Mouse (Mus musculus): ENCODE results near the gene Adam1b. TPM values are rescaled to one million over a fixed set of nuclear protein-coding genes. Genes with fewer than 3 reads are reported as not detected.
A peak's percentile ranks its signal among the peaks of the same experiment; 100 is the strongest.
"Not testable (repeated sequence)": the region's sequence is repeated elsewhere in the genome, so short reads cannot be mapped to it uniquely, and the experiment has no call there.

The Adam1b gene
- polyA plus RNA-seq, 1 experiment = 0.02 TPM

DNA sequence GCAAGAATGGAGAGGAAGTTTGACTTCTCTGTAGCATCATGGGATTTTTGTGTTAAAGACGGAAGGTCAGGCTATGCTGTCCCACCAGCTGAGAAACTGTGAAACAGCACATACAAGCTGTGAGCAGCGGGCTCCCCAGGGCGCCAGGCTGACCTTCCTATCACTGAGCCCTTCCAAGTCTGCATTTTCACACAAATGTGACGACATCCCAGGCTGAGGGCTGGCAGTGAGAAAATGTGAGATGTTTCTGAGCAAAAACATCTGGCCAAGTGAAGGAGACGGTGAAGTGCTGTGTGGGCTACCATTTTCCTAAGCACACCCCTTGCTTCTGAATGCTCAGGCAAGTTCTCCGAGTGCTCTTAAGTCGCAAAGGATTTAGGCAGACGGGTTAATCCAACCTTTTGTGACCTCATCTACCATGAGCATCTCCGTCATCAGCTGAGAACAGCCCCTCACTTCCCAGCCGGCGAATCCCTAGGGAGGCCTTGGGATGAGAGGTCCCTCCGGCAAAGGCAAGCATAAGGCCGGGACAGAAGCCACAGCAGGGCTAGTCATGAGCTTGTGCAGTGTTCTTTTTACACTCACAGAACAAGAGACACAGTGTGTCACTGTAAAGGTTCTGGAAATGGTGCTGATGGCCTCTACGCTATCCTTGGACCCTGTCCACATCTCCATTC is 22.7 kb upstream of the Adam1b start:
- H3K27me3 ChIP-seq (ENCODE audit: control insufficient read depth, insufficient read depth, insufficient read length) = no peaks in the 10 kb centered on the region
- TF ChIP-seq E2F4 (IDR thresholded peaks at IDR 0.05; ENCODE audit: insufficient read depth) (no peak), USF1 (IDR thresholded peaks at IDR 0.05; ENCODE audit: low read depth) (no peak)
- no peak overlapping the region for H3ac ChIP-seq (ENCODE audit: control insufficient read depth, insufficient read length)

GRCm38 (mm10) chr5:121519758-121520157 is 16.5 kb upstream of the Adam1b start:
- H3K79me2 ChIP-seq (ENCODE audit: control insufficient read depth, insufficient read depth); H3K4me2 ChIP-seq (ENCODE audit: low read depth); H3K27me3 ChIP-seq (ENCODE audit: control insufficient read depth, insufficient read depth, insufficient read length); H3ac ChIP-seq (ENCODE audit: control insufficient read depth, insufficient read length); H3K4me3 ChIP-seq: not testable (repeated sequence)
- peak; percentile 47 for TF ChIP-seq POLR2AphosphoS2 (IDR thresholded peaks at IDR 0.05; ENCODE audit: insufficient read length, low read depth)
- H3K36me3 ChIP-seq (ENCODE audit: control insufficient read depth, insufficient read depth) = peaks cover 22% of the 10 kb centered on the region

More for the DNA sequence above, 22.7 kb upstream of the Adam1b start:
- Histone ChIP-seq H3K79me2 (ENCODE audit: control insufficient read depth, insufficient read depth) (no peaks in the 10 kb centered on the region), H3K36me3 (ENCODE audit: control insufficient read depth, insufficient read depth) (peaks cover 55% of the 10 kb centered on the region), H3K4me2 (ENCODE audit: low read depth) (no peak overlapping the region), H3K4me3 (no peak overlapping the region)

DNA sequence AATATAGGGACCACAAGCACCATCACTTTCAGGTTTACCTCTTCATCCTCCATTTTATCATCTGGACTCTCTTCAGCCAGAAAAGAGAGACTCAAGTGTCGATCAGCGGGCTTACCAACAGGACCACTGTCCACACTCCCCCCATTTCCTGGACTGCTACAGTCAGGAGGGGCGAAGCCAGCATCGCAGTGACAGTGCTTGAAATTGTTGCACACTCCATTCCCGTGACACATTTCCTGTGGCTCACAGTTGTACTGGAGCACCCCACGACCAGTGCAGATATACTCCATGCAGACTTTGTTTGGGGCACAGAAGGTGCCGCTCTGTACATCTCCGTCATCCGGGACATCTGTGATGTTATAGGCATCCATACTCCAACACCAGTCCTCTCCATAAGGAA is 15.7 kb upstream of the Adam1b start:
- Histone ChIP-seq H3K79me2 (ENCODE audit: control insufficient read depth, insufficient read depth) (no peaks in the 10 kb centered on the region), H3K4me3 (no peak overlapping the region), H3K4me2 (ENCODE audit: low read depth) (no peak overlapping the region), H3K27me3 (ENCODE audit: control insufficient read depth, insufficient read depth, insufficient read length) (no peaks in the 10 kb centered on the region), H3K36me3 (ENCODE audit: control insufficient read depth, insufficient read depth) (peaks cover 22% of the 10 kb centered on the region), H3ac (ENCODE audit: control insufficient read depth, insufficient read length) (no peak overlapping the region)
- no peak for TF ChIP-seq E2F4 (IDR thresholded peaks at IDR 0.05; ENCODE audit: insufficient read depth)
- no peak for TF ChIP-seq CEBPB (IDR thresholded peaks at IDR 0.05; ENCODE audit: insufficient read depth, poor library complexity, severe bottlenecking)
- TF ChIP-seq REST (IDR thresholded peaks at IDR 0.05; ENCODE audit: insufficient read depth, insufficient read length) = no peak
- TF ChIP-seq POLR2A (IDR thresholded peaks at IDR 0.05; ENCODE audit: insufficient read length, low read depth) = no peak
- TF ChIP-seq POLR2AphosphoS2 (IDR thresholded peaks at IDR 0.05; ENCODE audit: insufficient read length, low read depth) = no peak
- TF ChIP-seq MAX (IDR thresholded peaks at IDR 0.05; ENCODE audit: low read depth) = no peak
- TF ChIP-seq SRF (IDR thresholded peaks at IDR 0.05; ENCODE audit: control insufficient read depth, insufficient read length, low read depth) = no peak
- TF ChIP-seq MYOD1 (IDR thresholded peaks at IDR 0.05; ENCODE audit: control insufficient read depth in 1 of 3, insufficient read length in 2 of 3, low read depth in 2 of 3) = no peak

GRCm38 (mm10) chr5:121510009-121510408 is 6.8 kb upstream of the Adam1b start:
- Histone ChIP-seq H3K4me2 (ENCODE audit: low read depth) (no peak overlapping the region), H3K4me3 (no peak overlapping the region), H3K27me3 (ENCODE audit: control insufficient read depth, insufficient read depth, insufficient read length) (no peaks in the 10 kb centered on the region), H3K36me3 (ENCODE audit: control insufficient read depth, insufficient read depth) (no peaks in the 10 kb centered on the region), H3ac (ENCODE audit: control insufficient read depth, insufficient read length) (no peak overlapping the region), H3K79me2 (ENCODE audit: control insufficient read depth, insufficient read depth) (no peaks in the 10 kb centered on the region)
- TF ChIP-seq MYOG (IDR thresholded peaks at IDR 0.05; ENCODE audit: control insufficient read depth in 1 of 3, insufficient read depth in 1 of 3, insufficient read length in 2 of 3, low read depth in 2 of 3) (no peak), POLR2AphosphoS2 (IDR thresholded peaks at IDR 0.05; ENCODE audit: insufficient read length, low read depth) (no peak), REST (IDR thresholded peaks at IDR 0.05; ENCODE audit: insufficient read depth, insufficient read length) (no peak), CEBPB (IDR thresholded peaks at IDR 0.05; ENCODE audit: insufficient read depth, poor library complexity, severe bottlenecking) (no peak), MYOD1 (IDR thresholded peaks at IDR 0.05; ENCODE audit: control insufficient read depth in 1 of 3, insufficient read length in 2 of 3, low read depth in 2 of 3) (no peak), MAX (IDR thresholded peaks at IDR 0.05; ENCODE audit: low read depth) (no peak), POLR2A (IDR thresholded peaks at IDR 0.05; ENCODE audit: insufficient read length, low read depth) (no peak), TCF12 (IDR thresholded peaks at IDR 0.05; ENCODE audit: insufficient read depth, poor library complexity, severe bottlenecking) (no peak), TCF3 (IDR thresholded peaks at IDR 0.05; ENCODE audit: insufficient read length, low read depth) (no peak), E2F4 (IDR thresholded peaks at IDR 0.05; ENCODE audit: insufficient read depth) (no peak), SRF (IDR thresholded peaks at IDR 0.05; ENCODE audit: control insufficient read depth, insufficient read length, low read depth) (no peak), USF1 (IDR thresholded peaks at IDR 0.05; ENCODE audit: low read depth) (no peak)

DNA sequence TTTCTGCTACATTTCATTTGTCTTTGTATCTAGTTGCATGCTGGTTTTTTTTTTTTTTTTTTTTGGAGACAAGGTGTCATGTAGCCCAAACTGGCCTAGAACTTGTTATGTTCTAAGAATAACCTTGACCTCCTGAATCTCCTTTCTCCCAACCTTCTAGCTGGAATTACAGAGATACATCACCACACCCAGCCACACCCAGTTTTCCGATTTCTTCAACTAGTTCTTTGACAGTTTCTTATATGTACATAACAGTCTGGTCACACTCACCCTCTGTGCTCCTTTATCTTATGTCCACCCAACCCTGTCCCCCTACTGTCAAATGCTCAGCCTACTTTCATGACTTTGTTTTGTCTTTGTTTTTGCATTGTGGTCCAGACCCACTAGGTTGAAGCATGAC is 3.6 kb upstream of the Adam1b start:
- H3K27me3 ChIP-seq (ENCODE audit: control insufficient read depth, insufficient read depth, insufficient read length) = peaks cover 10% of the 10 kb centered on the region
- no peak overlapping the region for H3K4me2 ChIP-seq (ENCODE audit: low read depth)
- no peaks in the 10 kb centered on the region for H3K36me3 ChIP-seq (ENCODE audit: control insufficient read depth, insufficient read depth)
- TF ChIP-seq SRF (IDR thresholded peaks at IDR 0.05; ENCODE audit: control insufficient read depth, insufficient read length, low read depth) (no peak), POLR2AphosphoS2 (IDR thresholded peaks at IDR 0.05; ENCODE audit: insufficient read length, low read depth) (no peak), MYOG (IDR thresholded peaks at IDR 0.05; ENCODE audit: control insufficient read depth in 1 of 3, insufficient read depth in 1 of 3, insufficient read length in 2 of 3, low read depth in 2 of 3) (no peak), REST (IDR thresholded peaks at IDR 0.05; ENCODE audit: insufficient read depth, insufficient read length) (no peak), MAX (IDR thresholded peaks at IDR 0.05; ENCODE audit: low read depth) (no peak), TCF12 (IDR thresholded peaks at IDR 0.05; ENCODE audit: insufficient read depth, poor library complexity, severe bottlenecking) (no peak), MYOD1 (IDR thresholded peaks at IDR 0.05; ENCODE audit: control insufficient read depth in 1 of 3, insufficient read length in 2 of 3, low read depth in 2 of 3) (no peak), CEBPB (IDR thresholded peaks at IDR 0.05; ENCODE audit: insufficient read depth, poor library complexity, severe bottlenecking) (no peak), TCF3 (IDR thresholded peaks at IDR 0.05; ENCODE audit: insufficient read length, low read depth) (no peak), E2F4 (IDR thresholded peaks at IDR 0.05; ENCODE audit: insufficient read depth) (no peak), USF1 (IDR thresholded peaks at IDR 0.05; ENCODE audit: low read depth) (no peak), POLR2A (IDR thresholded peaks at IDR 0.05; ENCODE audit: insufficient read length, low read depth) (no peak)
- H3K79me2 ChIP-seq (ENCODE audit: control insufficient read depth, insufficient read depth) = no peaks in the 10 kb centered on the region
- H3ac ChIP-seq (ENCODE audit: control insufficient read depth, insufficient read length) = no peak overlapping the region
- no peak overlapping the region for H3K4me3 ChIP-seq

DNA sequence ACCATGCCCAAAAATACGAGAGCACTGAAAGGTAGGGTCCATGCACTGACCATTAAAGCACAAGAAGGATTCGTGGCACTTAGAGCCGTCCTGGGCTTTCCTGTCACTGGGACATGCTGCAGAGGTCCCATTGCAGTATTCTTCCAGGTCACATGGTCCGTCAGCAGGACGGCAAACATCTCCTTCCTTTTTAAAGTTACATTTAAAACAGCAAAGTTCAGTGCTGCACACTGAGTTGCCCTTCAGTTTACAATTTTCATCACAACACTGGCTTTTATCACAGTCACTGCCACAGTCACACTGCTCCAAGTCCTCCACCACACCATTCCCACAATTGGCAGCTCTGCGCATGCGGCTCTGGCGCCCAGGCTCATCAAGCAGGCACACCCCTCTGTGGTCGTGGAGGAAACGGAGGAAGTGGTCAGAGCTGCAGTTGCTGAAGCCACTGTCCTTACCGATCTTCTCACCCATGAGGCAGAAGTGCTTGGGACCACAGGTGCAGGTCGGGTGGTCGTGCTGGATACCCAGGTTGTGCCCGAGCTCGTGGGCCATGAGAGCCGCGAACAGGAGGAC is 1.7 kb downstream of the Adam1b start:
- H3K27me3 ChIP-seq (ENCODE audit: control insufficient read depth, insufficient read depth, insufficient read length) = peaks cover 23% of the 10 kb centered on the region
- H3K4me3 ChIP-seq; H3K36me3 ChIP-seq (ENCODE audit: control insufficient read depth, insufficient read depth); H3K4me2 ChIP-seq (ENCODE audit: low read depth); H3K79me2 ChIP-seq (ENCODE audit: control insufficient read depth, insufficient read depth); H3ac ChIP-seq (ENCODE audit: control insufficient read depth, insufficient read length): not testable (repeated sequence)

Data from myocyte (in vitro differentiated cells).